Mouse (Mus musculus) neural tube, embryonic 10.5 days (tissue): ENCODE measurements around the gene Pcdh9.

Experiments used
- DNase-seq: peaks from one replicate; pipeline ENCODE4 v3.0.0-alpha.2; 2017; ENCODE audit warnings: low spot score; ENCODE audit errors: extremely low spot score

Pcdh9 gene

DNA sequence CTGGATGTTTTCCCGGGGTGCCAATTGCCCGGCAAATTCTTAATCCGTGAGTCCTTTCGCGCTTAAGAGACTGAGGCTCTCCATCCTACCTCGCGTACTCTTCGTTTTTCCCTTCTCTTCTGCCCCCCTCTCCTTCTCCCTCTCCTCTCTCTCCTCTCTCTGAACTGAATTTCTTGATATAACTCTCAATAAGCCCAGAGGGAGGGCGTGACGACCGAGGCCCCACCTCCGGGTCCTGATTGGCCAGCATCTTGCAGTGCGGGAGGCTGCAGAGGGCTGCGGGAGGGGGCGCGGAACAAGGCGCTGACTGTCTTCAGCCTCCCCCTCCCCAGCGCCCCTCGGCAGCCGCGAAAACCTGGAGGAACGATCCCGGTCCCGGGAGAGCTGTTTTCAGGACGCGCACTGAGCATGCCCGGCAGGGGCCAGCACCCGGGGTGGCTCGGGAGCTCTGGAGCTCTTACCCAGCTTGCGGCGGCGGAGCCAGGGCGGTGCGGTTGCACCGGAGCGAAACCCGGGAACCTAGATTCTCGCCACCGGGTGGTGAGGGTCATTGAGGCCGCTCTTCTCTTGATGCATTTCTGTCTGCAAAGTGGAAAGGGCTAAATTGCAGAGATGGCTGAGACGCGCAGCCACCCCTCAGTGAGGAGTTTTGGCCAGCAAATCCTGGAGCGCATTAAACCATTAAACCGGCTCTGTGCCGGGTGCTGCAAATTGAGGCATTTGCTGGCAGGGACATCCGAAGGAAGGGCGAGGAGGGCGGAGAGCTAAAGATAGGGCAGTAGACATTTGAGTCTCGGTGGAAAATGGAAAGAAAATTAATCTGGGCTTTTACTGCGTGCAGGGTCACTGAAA lies at the start of gene Pcdh9:
Gene Pcdh9 (minus strand): TSS at position 161 of the 852 bp plus-strand sequence.
- peak; percentile 95 for DNase-seq

DNA sequence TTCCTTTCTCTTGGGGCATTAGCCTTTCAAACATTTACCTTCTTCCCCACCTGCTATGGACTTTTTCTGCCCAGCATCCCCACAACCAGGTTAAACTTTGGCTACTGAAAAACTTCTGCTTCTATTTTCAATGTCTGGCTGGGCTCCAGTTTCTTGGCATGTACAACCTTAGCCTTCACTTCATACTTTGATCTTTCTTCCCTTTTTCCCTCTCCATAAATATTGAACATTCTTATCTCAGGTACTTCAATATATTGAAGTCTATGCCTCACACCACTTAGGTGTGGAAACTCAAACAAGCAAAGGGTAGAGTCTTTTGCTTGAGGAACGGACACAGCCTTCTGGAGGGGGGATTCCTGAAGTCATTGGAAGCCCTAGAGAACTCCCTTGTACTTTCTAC lies 16.4 kb upstream of the Pcdh9 start:
- DNase-seq, result no peak

DNA sequence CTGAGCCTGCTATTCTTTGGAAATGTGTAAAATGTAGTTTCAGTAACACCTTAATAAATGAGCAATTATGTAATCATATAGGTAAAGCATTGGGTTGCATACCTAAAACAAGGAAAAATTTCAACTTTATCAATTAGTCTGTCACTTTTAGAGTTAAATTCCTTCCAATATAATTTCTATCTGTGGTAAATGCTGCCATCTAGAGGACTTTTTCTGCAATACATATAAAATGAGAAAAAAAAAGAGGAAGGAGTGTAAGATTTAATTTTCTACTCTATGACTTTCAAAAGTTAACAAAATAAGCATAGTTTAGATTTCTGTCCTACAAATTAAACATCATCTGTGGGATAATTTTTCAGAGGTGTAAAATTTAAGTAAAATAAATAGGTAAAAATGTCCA lies 8.1 kb upstream of the Pcdh9 start:
- no peak for DNase-seq

DNA sequence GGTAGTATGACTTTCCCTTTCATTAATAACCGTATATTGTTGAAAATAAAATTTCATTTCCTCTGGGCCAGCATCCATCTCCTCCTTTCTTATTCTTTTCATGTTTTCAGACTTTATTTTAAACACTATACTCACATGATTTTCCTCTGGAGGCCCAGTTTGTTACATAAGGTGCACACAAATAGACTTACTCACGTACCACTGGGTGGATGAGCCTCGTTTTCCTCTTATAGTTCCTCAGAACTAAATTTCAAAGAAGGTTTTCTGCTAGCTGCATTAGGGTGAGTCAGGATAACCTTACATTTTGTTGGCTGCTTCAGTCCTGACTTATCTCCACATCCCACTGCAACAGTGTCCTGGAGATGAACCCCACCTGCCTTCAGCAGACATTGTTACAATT lies 4.7 kb upstream of the Pcdh9 start:
- DNase-seq, result no peak

DNA sequence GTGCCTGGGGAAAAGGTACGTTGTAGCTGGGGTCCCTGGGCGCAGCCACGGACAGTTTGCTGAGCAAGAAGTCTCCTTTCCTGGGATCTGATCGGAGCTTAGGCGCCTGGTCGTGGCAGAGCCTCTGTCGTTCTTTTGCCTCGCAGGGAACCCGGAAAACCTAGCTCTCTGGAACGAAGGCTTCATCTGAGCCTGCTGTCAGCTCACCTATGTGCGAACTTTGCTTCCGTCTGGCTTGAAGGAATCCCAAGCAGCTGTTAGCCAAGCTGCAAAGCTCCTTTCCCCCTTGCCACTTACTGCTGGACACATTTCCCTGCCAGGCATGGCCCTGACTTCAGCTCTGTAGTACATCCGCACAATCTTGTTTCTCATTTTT lies 880 bp upstream of the Pcdh9 start:
- DNase-seq, result peak; percentile 58

DNA sequence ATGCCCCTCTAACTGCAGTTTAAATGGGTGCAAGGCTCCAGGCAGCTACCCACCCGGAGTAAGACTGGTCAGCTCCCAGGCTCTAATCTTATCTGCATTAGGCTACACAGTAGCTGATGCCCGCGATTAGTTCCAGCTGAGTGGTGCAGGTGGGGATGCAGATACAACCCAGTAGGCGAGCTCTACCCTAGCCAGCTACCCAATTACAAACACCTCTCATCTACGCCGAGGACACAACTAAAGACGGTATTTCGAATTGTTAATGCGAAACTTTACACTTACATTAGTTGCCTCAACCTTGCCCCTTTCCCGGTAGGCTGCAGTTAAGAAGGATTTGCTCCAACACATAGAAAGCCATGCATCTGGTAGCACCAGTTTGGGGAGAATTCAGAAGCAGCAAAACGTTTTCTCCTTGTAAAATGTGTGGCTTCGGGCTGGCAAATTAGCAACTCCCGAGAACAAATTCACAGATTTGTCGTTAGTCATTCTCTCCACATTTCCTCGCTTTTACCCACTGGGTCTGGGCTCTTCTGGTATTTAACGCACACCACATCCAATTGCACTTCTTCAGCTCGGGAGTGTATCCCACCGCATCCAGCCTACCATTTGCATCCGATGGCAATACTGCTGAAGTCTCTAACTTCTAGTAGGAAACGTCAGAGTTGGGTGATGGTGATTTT lies 500 bp downstream of the Pcdh9 start:
- DNase-seq, result no peak

DNA sequence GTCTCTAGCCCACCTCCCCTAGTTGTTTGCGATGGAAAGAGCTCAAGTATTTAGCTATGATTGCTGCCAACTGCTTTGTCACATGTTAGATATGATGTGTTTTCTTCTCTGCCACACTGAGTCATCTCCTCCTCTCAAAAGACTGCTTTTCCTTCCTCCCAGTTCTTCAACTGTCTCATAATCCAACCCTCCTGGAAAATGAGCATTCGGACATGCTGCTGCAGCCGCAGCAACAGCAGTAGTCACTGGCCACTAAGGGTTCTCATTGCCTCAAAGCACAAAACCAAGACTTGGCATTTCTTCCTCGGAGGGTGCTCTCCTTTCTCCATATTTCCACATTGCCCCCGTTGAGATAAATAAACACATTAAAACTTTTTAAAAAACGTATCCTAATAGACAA lies 1.2 kb downstream of the Pcdh9 start:
- DNase-seq, result no peak

DNA sequence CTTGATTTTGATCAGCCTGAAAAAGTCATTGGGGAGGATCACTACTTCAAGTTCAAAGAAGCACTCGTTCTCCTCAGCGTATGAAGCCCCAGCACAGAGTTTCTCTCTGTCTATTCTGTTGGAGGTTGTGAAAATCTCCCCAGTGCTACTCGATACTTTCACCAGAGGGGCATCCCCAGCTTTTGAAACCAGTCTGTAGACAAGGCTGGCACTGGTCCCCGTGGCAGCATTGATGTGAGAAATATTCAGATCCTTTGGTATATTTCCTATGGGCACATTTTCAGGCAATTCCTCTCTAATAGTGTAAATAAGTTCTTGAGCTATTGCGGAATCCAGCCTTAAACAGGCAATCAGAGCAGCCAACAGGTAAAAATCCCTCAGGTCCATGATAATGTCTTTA lies 2.1 kb downstream of the Pcdh9 start:
- DNase-seq, result no peak

DNA sequence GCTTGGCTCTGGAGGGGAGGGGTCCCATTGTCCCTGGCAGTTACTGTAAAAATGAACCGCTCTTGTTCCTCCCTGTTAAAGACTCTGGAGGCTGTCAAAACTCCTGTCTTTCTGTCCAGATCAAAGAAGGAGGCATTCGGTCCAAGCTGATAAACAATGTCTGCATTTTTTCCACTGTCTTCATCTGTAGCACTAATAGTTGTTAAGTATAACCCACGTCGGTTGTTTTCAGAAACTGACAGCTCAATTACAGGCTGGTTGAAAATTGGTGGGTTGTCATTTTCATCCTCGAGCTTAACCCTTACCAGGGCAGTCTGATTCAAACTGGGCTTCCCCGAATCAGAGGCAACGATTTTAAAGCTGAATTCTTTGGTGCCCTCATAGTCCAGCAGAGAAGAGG lies 3.4 kb downstream of the Pcdh9 start:
- DNase-seq, result no peak

DNA sequence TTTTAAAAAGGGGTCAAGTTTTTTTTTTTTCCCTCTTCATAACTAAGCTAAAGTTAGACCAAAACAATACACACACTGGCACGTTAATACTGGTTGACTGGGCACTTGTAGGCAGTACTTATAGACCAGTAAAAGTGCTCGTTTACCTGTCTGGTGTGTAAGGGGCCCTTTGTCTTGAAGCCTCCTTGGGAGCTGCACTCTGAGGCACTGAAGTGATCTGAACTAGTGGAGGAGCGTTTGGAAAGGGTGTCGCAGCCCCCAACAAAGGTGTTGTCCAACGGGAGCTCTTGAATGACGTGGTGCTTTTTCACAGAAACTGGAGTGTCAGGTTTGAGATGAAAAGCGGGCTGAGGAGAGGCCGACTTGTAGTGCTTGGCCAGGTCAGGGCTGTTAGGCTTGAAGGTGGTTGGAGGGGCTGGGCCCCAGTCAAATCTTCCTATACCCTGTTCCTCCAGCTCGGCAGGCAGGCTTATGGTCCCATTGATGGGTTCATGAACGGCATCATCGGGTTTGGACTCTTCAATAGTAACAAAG lies 4.9 kb downstream of the Pcdh9 start:
- DNase-seq, result no peak

DNA sequence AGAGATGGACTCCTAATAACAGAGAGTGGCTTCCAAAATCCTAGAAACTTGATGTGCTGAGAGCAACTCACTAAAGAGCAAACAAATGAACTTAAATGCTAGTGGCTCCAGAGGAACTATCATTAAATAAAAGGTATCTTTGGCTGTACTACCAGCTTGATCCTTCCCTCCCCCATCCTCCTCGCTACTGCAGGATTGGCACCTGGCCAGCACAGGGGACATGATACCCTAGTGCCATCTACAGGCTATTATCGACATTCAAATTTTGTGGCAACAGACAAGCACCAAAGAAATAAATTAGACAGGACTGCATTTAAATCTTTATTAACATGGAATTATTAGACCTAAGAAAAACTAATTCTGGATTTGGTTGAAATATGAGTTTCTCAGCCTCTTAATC lies 6.0 kb downstream of the Pcdh9 start:
- DNase-seq, result peak; percentile 37

DNA sequence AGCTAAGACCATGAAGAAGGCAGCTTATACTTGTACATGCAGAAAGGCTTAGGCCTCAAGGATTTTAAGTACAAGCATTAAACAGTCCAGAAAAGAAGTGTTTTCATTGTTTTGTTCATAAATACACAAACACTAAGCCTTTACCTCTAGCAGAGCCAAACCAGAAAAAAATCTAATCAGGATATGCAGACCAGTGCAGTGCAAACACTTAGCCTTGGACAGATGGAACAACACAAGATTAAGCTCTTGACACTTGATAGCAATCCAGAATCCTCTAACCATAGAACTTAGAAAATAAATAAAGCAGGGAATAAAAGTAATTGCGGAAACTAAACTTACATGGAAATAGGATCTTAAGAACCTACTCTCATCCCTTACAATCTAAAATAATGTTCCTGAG lies 10.4 kb downstream of the Pcdh9 start:
- no peak for DNase-seq

DNA sequence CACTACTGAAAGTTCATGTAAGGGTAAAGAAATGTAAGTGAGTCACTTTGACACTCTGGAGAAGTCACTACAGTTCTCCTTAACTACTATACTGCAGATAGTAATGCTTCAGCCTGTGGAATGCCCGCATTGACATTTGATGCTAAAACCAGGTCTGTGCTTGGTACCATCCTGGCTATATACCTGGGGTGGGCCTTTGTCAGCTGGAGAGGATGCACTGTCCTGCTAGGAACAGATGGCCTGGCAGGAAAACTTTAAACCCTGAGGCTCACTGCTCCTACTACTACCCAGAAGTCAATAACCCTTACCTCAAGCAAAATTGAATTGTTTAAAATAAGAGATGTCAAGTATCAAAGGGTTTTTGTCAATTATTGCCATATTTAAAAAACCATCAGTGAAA lies 14.5 kb downstream of the Pcdh9 start:
- no peak for DNase-seq

DNA sequence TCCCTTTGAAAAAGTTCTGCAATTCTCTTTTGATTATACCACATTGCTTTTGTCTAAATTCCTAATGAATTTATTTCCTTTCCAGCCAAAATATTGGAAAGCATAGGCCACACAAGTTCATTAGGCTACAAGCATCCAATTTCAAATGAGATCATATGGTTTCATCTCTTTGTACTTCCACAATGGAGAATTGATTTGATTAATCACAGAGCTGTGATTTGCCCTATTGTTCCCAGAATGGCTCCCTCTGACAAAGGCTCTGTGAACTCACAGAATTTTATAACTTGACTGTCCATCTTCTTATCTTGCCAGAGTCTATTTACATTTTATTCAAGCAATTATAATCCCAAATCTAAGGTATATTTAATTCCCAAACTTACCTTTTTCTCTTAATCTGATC lies 22.3 kb downstream of the Pcdh9 start:
- no peak for DNase-seq

DNA sequence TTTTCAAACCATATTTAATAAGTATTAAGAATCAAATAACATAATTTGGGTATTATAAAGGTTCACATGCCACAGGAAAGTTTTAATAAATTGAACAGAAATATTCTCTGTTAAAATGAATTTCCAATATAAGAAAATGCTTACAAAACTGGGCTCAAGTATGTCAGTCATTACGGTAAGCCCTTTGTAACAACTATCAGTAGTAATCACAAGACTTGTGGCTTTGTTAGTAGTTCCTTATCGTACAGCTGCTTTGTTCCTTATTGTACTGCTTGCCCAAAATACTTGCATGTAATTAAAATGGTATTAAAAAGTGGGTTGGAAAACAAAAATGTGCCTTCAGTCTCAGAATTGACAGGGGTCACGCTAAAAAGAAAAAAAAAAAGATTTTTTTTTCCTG lies 32.4 kb downstream of the Pcdh9 start:
- DNase-seq, result no peak

DNA sequence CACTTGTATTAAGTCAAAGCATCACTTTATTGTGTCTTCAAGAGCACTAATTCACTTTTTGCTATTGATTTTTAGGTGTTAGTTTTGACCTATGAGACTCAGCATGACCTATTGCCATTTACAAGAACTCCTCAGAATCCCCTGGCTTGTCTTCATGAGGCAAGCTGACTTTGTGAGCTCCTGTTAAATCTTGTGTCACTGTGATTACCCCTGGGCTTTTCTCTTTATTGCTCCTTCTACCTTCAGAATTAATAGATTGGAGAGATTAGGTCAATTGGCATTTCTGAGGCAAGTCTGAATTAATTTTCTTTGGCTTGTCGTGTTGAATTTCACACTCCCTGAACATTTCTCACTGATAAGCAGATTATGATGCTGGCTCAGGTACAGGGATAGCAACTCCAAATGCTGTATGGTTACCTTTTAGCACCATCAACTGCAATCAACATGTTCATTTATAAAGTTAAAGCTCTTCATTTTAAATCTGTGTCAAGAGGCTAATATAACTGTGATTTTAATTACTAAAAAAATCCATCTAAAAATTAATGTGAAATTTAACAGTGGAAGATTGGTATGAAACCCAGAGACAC lies 44.3 kb downstream of the Pcdh9 start:
- DNase-seq, result no peak

DNA sequence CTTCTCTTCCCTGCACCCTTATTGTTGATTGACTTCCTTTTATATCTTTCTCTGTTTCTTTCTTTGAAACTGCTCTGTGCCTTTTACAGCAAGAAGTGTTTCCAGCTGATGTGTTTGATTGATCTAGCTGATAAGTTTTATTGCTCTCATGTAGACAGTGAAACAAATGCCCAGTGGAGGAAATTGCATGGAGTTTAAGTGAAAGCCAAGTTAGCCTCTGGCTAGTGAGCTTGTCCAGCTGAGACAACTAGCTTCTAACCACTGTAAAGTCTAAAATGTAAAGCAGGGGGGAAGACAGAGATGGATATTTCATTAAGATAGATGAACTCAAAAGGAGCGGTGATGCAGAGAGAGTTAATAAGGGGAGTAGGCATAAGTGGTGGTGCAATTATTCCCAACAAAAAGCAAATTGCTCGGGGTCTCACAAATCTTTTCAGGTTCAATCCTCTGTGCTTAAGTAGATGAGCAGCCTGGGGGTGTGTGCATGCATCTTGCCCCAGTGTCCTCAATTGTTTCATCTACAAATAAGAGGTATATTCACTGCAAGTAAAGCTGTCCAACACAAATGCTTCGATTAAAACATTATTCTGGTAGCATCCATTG lies 47.7 kb downstream of the Pcdh9 start:
- DNase-seq, result no peak

DNA sequence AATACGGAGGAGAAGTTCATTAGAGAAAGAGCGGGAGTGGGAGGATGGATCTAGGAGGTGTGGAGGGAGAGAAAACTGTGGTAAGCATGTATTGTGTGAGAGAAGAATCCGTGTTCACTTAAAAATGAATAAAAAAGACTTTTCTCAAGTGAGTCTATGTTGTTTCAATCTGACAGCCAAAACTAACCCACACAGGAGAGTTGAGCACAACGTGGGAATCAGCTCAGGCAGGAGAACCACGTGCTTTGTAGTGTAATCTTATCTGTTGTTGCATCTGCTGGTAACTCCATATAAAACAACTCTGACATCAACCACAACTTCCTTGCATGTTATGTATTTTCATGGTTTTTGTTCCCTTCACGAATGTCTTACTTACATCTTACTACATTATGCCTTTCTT lies 58.0 kb downstream of the Pcdh9 start:
- DNase-seq, result no peak

DNA sequence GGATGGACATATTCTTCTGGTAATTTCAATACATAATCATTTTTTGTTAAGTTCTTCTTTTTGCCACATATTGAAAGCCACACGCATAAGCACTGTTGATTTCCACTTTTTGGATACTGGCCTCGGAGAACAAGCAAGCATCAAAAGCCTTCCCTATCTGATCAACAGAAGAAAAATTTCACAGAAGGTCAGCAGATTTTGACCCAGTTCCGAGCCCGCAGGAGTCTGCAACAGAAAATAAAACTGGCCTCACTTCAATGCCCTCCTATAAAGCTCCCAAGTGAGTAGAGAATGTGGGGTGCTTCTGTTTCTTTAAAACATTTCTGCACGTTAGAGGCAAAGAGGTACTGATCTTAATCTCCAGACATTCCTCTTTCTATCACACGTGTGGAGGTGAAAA lies 63.3 kb downstream of the Pcdh9 start:
- DNase-seq, result no peak

DNA sequence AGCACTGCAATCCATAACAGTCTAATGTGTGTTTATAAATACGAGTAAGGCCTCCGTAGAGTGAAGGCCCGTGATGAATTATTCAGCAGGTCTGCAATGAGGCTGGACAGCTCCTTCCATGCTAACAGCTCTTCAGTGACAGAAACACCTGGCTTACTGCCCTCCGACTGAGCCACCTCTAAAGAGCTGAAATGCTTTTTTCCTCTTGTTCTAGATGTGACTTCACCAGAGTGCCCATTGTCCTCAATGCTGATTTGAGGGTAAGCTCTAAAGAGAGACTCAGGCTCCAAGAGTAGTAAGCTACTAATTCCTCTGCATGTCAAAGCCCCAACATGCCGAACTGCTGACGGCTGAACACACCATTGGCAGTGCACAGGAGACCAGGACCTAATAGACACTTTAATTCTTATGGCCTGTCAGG lies 64.4 kb downstream of the Pcdh9 start:
- no peak for DNase-seq

DNA sequence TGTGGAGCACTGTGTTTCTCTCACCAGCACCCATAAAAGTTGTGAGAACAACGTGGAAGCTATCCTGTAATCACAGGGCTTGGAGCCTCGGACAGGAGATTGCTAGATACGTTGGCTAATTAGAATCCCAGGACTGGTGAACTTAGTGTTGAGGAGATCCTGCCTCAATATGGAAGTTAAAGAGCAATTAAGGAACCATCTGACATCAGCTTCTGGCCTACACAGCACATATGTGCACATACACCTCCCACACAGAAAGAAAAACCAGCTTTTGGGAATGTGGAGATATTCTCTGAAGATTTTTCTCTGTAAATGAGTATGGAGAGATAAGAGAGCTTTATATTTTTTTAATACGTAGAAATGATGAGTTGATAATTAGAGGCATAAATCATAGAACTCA lies 71.6 kb downstream of the Pcdh9 start:
- no peak for DNase-seq

DNA sequence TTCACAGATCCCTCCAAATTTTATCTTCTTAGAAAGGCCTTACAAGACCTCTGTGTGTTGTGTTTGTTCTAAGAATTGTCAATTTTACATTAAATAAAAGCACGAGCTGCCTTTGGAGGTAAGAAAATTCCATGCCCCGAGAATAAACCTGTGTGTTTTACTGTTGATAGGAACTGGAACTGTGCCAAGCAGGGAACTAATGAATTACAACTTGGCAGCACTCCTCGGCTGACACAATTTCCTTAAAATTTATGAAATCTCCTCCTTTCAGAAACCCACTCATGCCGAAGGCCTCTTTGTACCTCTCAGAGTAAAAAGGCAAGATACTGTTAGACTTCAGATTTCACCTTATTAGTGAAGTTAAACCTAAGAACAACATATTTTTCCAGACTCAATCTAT lies 72.9 kb downstream of the Pcdh9 start:
- DNase-seq, result no peak
